Mouse (Mus musculus) olfactory bulb, adult 2 months (tissue): ENCODE measurements around the gene Ddi2.

Source experiments
- CTCF ChIP-seq: fragments of 200-500 bp; IDR thresholded peaks from 2 replicates; pipeline ENCODE4 v1.5.1; 2012; ENCODE audit warnings: low read depth, mild to moderate bottlenecking, low read length, moderate library complexity; ENCODE audit not compliant: insufficient read depth
- POLR2A ChIP-seq: fragments of 200-500 bp; IDR thresholded peaks from 2 replicates; pipeline ENCODE4 v1.6.1; 2012; ENCODE audit warnings: mild to moderate bottlenecking, low read depth, low read length, moderate library complexity; ENCODE audit not compliant: insufficient read depth

GRCm38 (mm10) chr4:141639474-141639873 is 83.7 kb downstream of the Ddi2 start:
- no peak for TF ChIP-seq POLR2A
- no peak for TF ChIP-seq CTCF
